Mouse (Mus musculus) ES-Bruce4 (cell line): ENCODE measurements around the gene Plcg2. TPM values are rescaled to one million over a fixed set of nuclear protein-coding genes. Genes with fewer than 3 reads are reported as not detected.

Source experiments
- H3K27ac ChIP-seq: 2 replicates; pipeline ENCODE4 v1.5.1; 2012; ENCODE audit warnings: low read length, inconsistent platforms; ENCODE audit not compliant: insufficient read depth
- H3K27me3 ChIP-seq: 2 replicates; pipeline ENCODE4 v1.6.1; 2012; ENCODE audit warnings: mild to moderate bottlenecking, low read length, inconsistent platforms; ENCODE audit not compliant: control insufficient read depth, poor library complexity, insufficient read depth, severe bottlenecking
- H3K36me3 ChIP-seq: 2 replicates; pipeline ENCODE4 v1.6.1; 2012; ENCODE audit warnings: inconsistent platforms, mild to moderate bottlenecking, low read length, moderate library complexity; ENCODE audit not compliant: control insufficient read depth, poor library complexity, insufficient read depth, severe bottlenecking
- H3K4me1 ChIP-seq: one replicate; pipeline ENCODE4 v1.8.1; 2011; ENCODE audit warnings: low read length; ENCODE audit not compliant: control insufficient read depth, insufficient read depth
- H3K4me3 ChIP-seq: 2 replicates; pipeline ENCODE4 v1.5.1; 2011; ENCODE audit warnings: low read depth, mild to moderate bottlenecking, low read length
- H3K9ac ChIP-seq: 2 replicates; pipeline ENCODE4 v1.6.1; 2012; ENCODE audit warnings: low read depth, mild to moderate bottlenecking, inconsistent platforms; ENCODE audit not compliant: poor library complexity, severe bottlenecking
- H3K9me3 ChIP-seq: replicated peaks from 2 replicates; pipeline ENCODE4 v1.6.1; 2012; ENCODE audit warnings: mild to moderate bottlenecking, low read length, inconsistent platforms; ENCODE audit not compliant: control insufficient read depth, poor library complexity, insufficient read depth, severe bottlenecking
- CTCF ChIP-seq: IDR thresholded peaks from one replicate; pipeline ENCODE4 v1.8.1; 2011; ENCODE audit warnings: low read depth, low read length
- EP300 ChIP-seq: IDR thresholded peaks from 2 replicates; pipeline ENCODE4 v1.6.1; 2011; ENCODE audit warnings: low read depth, low read length; ENCODE audit not compliant: insufficient read depth
- POLR2A ChIP-seq: IDR thresholded peaks from one replicate; pipeline ENCODE4 v1.8.1; 2011; ENCODE audit warnings: low read length; ENCODE audit not compliant: insufficient read depth
- polyA plus RNA-seq: library from polyadenylated mRNA; stranded (reverse); fragments of >200 nt; gene quantifications from 2 replicates; pipeline ENCODE4 v1.2.4, GENCODE M21; 2011; ENCODE audit warnings: low read depth; ENCODE audit not compliant: missing spikeins, insufficient read depth, insufficient read length

Plcg2 gene
- polyA plus RNA-seq, 1 experiment, result 32.4 TPM

DNA sequence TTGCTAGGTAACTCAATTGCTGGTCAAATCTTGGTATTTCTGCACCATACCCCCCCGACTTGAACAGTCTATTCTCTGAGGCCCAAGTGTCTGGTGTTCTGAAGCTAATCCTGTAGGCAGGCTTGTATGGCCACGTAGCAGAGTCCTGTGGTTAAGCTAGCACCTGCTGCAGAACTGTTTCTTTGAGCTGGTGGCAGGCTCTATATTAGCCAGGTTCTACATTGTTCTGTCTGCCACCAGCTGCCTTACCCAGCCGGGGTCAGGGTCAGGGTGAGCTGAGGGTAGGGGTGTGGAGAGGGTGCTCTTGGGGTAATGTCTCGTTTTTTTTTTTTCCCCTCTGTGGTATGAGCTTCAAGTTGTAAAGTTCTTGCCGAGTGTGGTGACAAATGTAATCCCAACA, 31.1 kb downstream of the Plcg2 start:
- H3K27ac ChIP-seq, result no peak overlapping the region
- TF ChIP-seq EP300 (no peak), CTCF (no peak), POLR2A (no peak)
- H3K27me3 ChIP-seq, result no peaks in the 10 kb centered on the region
- H3K4me3 ChIP-seq, result no peak overlapping the region
- H3K9me3 ChIP-seq, result no peaks in the 10 kb centered on the region
- H3K4me1 ChIP-seq, result no peaks in the 10 kb centered on the region
- H3K36me3 ChIP-seq, result no peaks in the 10 kb centered on the region
- no peak overlapping the region for H3K9ac ChIP-seq

DNA sequence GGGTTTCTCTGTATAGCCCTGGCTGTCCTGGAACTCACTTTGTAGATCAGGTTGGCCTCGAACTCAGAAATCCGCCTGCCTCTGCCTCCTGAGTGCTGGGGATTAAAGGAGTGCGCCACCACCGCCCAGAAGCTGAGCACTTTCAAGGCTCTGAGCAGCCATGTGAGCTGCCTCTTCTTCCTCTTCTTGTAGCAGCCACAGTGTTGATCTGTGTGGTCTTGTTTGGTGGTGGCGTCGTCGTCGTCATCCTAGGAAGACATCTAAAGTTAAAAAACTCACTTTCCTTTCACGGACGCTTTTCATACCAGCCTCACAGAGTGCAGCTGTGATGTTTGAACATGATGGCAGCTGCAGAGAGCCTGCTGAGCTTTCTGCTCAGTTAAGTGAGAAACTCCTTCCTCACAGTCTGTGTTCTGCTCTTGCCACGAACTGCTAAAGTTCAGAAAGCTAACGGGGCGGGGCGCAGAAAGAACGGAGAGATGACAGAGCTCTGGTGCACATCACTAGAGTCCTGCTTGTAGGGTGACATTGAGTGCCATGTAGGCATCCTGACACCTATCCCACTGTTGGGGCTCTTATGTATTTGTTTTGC, 34.4 kb downstream of the Plcg2 start:
- no peaks in the 10 kb centered on the region for H3K9me3 ChIP-seq
- TF ChIP-seq CTCF (no peak), EP300 (no peak), POLR2A (no peak)

DNA sequence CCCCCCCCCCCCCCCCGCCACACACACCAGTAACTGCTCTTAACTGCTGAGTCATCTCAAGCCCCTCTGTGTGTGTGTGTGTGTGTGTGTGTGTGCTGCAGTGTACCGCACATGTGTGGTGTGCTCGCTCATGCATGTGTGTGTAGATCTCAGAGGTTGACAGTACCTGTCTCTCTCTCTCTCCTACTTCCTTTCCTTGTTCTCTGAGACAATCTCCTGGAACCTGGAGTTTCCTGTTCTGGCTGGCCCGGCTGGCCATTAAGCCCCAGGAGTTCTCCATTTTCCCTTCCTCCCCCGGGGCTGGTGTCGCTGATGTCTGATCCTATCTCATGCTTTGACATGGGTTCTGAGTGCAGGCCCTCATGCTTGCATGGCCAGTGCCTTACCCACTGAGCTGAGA, 38.8 kb downstream of the Plcg2 start:
- no peaks in the 10 kb centered on the region for H3K4me1 ChIP-seq
- H3K27ac ChIP-seq, result no peak overlapping the region
- no peaks in the 10 kb centered on the region for H3K36me3 ChIP-seq
- H3K27me3 ChIP-seq, result no peaks in the 10 kb centered on the region
- no peak overlapping the region for H3K9ac ChIP-seq
- no peaks in the 10 kb centered on the region for H3K9me3 ChIP-seq
- no peak overlapping the region for H3K4me3 ChIP-seq
- TF ChIP-seq EP300 (no peak), CTCF (no peak), POLR2A (no peak)

More for the DNA sequence above, 34.4 kb downstream of the Plcg2 start:
- no peaks in the 10 kb centered on the region for H3K4me1 ChIP-seq
- no peak overlapping the region for H3K9ac ChIP-seq
- H3K4me3 ChIP-seq, result no peak overlapping the region
- H3K36me3 ChIP-seq, result no peaks in the 10 kb centered on the region
- no peaks in the 10 kb centered on the region for H3K27me3 ChIP-seq
- H3K27ac ChIP-seq, result no peak overlapping the region

DNA sequence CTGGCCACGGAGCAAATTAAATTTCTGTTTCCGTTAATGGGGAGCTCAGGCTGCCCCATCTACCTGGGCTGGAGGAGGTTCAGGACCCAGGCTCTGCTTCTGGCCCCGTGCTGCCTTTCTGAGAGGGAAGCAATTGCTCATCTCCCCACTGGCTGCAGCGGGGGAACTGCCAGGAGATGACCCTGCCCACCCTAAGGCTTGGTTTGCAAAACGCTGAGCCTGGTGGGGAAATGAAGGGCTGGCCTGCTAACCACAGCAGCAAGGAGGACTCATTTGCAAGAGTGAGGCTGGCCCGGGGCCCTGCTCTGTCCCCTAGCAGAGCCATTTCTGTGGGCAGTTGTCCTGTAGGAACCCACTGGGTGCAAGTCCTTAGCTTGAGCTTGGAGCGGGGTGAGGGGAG, 39.7 kb downstream of the Plcg2 start:
- no peaks in the 10 kb centered on the region for H3K36me3 ChIP-seq
- TF ChIP-seq POLR2A, result no peak
- no peak for TF ChIP-seq EP300
- TF ChIP-seq CTCF, result no peak
- H3K27me3 ChIP-seq, result no peaks in the 10 kb centered on the region
- no peak overlapping the region for H3K9ac ChIP-seq
- H3K9me3 ChIP-seq, result no peaks in the 10 kb centered on the region
- H3K4me1 ChIP-seq, result no peaks in the 10 kb centered on the region
- H3K27ac ChIP-seq, result no peak overlapping the region
- H3K4me3 ChIP-seq, result no peak overlapping the region

DNA sequence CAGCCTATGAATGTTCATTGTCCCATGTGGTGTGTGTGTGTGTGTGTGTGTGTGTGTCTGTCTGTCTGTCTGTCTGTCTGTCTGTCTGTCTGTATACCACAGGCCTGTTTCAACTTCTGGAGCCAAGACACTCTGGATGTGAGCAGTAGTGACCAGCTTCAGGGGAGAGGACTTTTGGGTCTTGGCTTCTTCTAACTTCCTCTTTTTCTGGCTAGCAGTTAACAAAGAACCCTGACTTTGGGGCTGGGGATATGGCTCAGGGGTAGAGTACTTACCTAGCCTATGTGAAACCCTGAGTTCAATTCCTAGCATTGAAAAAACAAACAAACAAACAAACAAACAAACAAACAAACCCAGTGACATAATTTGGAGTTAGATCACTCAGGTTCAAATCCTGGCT, 44.9 kb downstream of the Plcg2 start:
- no peaks in the 10 kb centered on the region for H3K36me3 ChIP-seq
- no peaks in the 10 kb centered on the region for H3K27me3 ChIP-seq
- no peak overlapping the region for H3K4me3 ChIP-seq
- no peak overlapping the region for H3K9ac ChIP-seq
- H3K4me1 ChIP-seq, result no peaks in the 10 kb centered on the region
- no peak overlapping the region for H3K27ac ChIP-seq
- no peaks in the 10 kb centered on the region for H3K9me3 ChIP-seq
- no peak for TF ChIP-seq POLR2A
- no peak for TF ChIP-seq EP300
- TF ChIP-seq CTCF, result no peak

DNA sequence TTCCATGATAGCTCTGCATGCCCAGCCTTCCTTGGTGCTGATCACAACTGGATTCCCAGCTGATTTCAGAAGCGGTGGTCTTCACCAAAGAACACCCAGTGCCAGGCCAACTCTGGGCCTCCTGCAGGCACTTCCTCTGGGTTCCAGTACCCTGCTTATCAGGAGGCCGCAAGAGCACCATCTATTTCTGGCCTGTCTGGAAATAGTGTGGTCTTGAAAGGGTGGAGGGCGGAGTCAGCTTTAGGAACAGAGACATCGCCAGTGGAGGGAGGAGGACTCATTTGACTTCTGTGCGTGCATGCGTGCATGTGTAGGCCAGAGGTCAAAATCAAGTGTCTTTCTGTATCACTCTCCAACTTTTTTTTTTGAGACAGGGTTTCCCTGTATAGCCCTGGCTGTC, 45.7 kb downstream of the Plcg2 start:
- H3K9me3 ChIP-seq, result no peaks in the 10 kb centered on the region
- no peak overlapping the region for H3K4me3 ChIP-seq
- H3K9ac ChIP-seq, result no peak overlapping the region
- H3K27ac ChIP-seq, result no peak overlapping the region
- no peaks in the 10 kb centered on the region for H3K27me3 ChIP-seq
- no peaks in the 10 kb centered on the region for H3K36me3 ChIP-seq
- no peak for TF ChIP-seq POLR2A
- no peak for TF ChIP-seq CTCF
- no peak for TF ChIP-seq EP300
- H3K4me1 ChIP-seq, result no peaks in the 10 kb centered on the region
